Mouse (Mus musculus) ES-E14 (cell line): Measurements from ENCODE around the gene Tspan32. TPM values are rescaled to one million over a fixed set of nuclear protein-coding genes. Genes with fewer than 3 reads are reported as not detected.

Source experiments
- DNase-seq: peaks from one replicate; pipeline ENCODE4 v3.0.0-alpha.2; 2013; ENCODE audit warnings: low read depth, low spot score
- H3K27ac ChIP-seq: 2 replicates; pipeline ENCODE4 v1.5.1; 2012; ENCODE audit warnings: low read depth, mild to moderate bottlenecking, low read length, moderate library complexity, mixed read lengths; ENCODE audit not compliant: poor library complexity, insufficient read depth, severe bottlenecking
- H3K36me3 ChIP-seq: 2 replicates; pipeline ENCODE4 v1.6.1; 2012; ENCODE audit warnings: mild to moderate bottlenecking, low read length, moderate library complexity, mixed read lengths; ENCODE audit not compliant: control insufficient read depth, poor library complexity, insufficient read depth, severe bottlenecking
- H3K4me1 ChIP-seq, 2 experiments: fragments of 150-350 bp in 1 of 2; sonication (generic) in 1 of 2; 2 replicates each; pipeline ENCODE4 v1.6.1; 2012; ENCODE audit warnings: low read length in 2 of 2, mild to moderate bottlenecking in 1 of 2, mixed read lengths in 1 of 2; ENCODE audit not compliant: control insufficient read depth in 2 of 2, insufficient read depth in 2 of 2, poor library complexity in 1 of 2
- H3K4me3 ChIP-seq, 2 experiments: fragments of 150-350 bp in 1 of 2; sonication (generic) in 1 of 2; 2 replicates each; pipeline ENCODE4 v1.5.1; 2012; ENCODE audit warnings: low read length in 2 of 2, low read depth in 1 of 2, mild to moderate bottlenecking in 1 of 2, mixed read lengths in 1 of 2; ENCODE audit not compliant: insufficient read depth in 1 of 2, poor library complexity in 1 of 2, severe bottlenecking in 1 of 2
- H3K9ac ChIP-seq: 2 replicates; pipeline ENCODE4 v1.6.1; 2012; ENCODE audit warnings: low read depth, mild to moderate bottlenecking, low read length, mixed read lengths; ENCODE audit not compliant: poor library complexity, insufficient read depth, severe bottlenecking
- H3K9me3 ChIP-seq: fragments of 150-350 bp; sonication (generic); 2 replicates; pipeline ENCODE4 v1.6.1; 2012; ENCODE audit warnings: low read depth, mild to moderate bottlenecking, low read length; ENCODE audit not compliant: control insufficient read depth, insufficient read depth
- CHD2 ChIP-seq: IDR thresholded peaks from 2 replicates; pipeline ENCODE4 v1.6.1; 2014; ENCODE audit warnings: mild to moderate bottlenecking, low read depth, low read length, inconsistent platforms
- HCFC1 ChIP-seq: IDR thresholded peaks from 2 replicates; pipeline ENCODE4 v1.6.1; 2012; ENCODE audit warnings: low read length, inconsistent platforms, borderline replicate concordance; ENCODE audit not compliant: insufficient read depth
- MAFK ChIP-seq: IDR thresholded peaks from 2 replicates; pipeline ENCODE4 v1.6.1; 2014; ENCODE audit warnings: mild to moderate bottlenecking, low read depth, low read length, inconsistent platforms; ENCODE audit not compliant: insufficient read depth
- ZC3H11A ChIP-seq: IDR thresholded peaks from 2 replicates; pipeline ENCODE4 v1.6.1; 2012; ENCODE audit warnings: low read depth, mild to moderate bottlenecking, inconsistent platforms, low read length, borderline replicate concordance
- ZNF384 ChIP-seq: IDR thresholded peaks from 2 replicates; pipeline ENCODE4 v1.6.1; 2012; ENCODE audit warnings: low read depth, low read length, inconsistent platforms
- in situ Hi-C, 2 experiments: fragments of 600-800 bp; cut with MboI; formaldehyde crosslinking; loops; one replicate each; pipeline ENCODE4 v1.15.1; 2025; ENCODE audit warnings: low sequenced_read_pairs in 2 of 2, inconsistent platforms in 1 of 2; ENCODE audit not compliant: unreplicated experiment in 2 of 2
- total RNA-seq: library from RNA; depleted of rRNA; stranded (reverse); fragments of 300-350 nt; gene quantifications from 2 replicates; pipeline ENCODE4 v1.2.3, GENCODE M21; 2012

The Tspan32 gene
- total RNA-seq, 1 experiment: 4.3 TPM

DNA sequence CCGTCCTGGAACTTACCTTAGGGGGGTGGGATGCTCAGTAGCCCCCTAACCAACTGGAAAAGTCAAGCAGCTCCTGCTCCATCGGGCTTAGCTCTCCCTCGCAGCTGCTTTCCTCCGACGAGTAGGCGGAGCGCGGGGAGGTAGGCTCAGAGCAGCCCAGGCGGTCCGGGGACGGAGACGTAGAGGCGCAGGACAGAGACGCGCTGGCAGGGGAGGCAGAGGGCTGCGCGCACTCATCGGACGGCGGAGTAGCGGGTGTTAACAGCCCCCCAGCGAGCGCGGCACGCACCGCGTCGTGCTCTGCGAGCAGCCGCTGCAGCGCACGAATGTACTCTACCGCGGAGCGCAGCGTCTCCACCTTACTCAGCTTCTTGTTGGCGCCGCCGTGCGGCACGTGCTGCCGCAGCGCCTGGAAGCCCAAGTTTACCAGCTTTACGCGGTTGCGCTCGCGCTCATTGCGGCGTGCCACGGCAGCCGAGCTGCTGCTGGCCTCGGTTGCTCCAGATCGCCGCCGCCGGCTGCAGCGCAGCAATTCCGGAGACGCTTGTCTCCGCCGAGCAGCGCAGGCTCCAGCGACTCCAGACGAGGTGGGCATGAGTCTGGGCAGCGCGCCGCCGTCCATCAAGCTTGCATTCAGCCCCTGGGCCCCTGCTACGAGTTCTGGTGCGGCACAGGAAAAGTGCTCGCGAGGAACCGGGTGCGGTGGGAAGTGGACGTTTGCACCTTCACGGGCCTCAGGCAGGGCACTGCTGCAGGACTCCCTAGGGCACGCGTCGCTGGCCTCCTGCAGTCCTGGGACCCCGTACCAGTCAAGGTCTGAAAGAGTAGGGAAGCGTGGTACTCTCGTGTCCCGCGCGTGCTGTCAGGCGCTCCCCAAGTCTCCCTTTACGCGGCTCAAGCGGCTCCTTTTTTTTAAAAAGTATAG lies 36.7 kb upstream of the Tspan32 start:
- Histone ChIP-seq H3K4me1 (peaks cover 0 to 3% of the 10 kb centered on the region in 2 experiments; a peak in 1 of 4 replicates), H3K27ac (no peak overlapping the region), H3K9me3 (no peaks in the 10 kb centered on the region), H3K4me3 (peak overlapping the region; percentile 61 to 65), H3K9ac (peak overlapping the region; percentile 28), H3K36me3 (no peaks in the 10 kb centered on the region)
- TF ChIP-seq MAFK: no peak
- TF ChIP-seq HCFC1: no peak
- no peak for TF ChIP-seq CHD2
- TF ChIP-seq ZNF384: no peak
- no peak for TF ChIP-seq ZC3H11A
- in situ Hi-C loops: no loop called here
- peak; percentile 41 for DNase-seq

DNA sequence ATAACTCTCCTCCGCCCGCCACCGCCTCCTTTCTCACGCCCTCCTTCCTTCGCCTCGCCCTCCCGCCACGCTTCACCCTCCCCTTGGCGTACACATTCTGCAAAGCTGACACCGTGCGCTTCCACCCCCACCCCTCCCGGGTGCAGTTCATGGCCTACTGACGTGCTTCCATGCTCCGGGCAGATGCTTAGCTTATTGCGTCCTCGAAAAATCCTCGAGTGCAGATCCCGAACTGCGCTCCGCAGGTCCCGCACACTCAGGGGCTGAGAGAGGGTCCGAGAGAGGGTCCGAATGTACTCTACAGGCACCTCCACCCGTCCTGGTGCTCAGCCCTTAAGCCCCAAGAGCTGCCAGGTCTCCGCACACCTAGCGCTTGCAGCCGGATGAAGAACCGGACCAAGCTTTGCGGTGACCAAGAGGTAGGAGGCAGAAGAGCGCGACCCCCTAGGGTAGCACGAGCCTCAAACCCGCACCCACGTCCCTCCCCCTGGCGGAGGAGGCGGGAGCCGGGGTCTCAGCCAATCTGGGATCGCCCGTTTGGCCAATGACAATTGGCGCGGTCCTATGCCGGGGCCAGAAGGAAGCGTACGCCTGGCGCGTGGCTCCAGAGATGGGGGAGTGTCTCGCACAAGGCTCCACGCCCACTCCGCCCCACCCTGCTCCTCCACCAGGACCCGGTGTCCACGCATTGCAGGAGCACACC lies 35.9 kb upstream of the Tspan32 start, which contains the start of gene Ascl2:
TSS of gene Ascl2 (minus strand) at position 456 of the 703 bp plus-strand sequence.
- Histone ChIP-seq H3K4me3 (peak within 1 kb of the TSS; percentile 61 to 65), H3K36me3 (no peaks in the 10 kb centered on the region), H3K9ac (peak within 1 kb of the TSS; percentile 28), H3K27ac (no peak within 1 kb of the TSS), H3K9me3 (no peaks in the 10 kb centered on the region), H3K4me1 (peaks cover 0 to 3% of the 10 kb centered on the region in 2 experiments; a peak in 1 of 4 replicates)
- in situ Hi-C loops: no loop called here
- peak; percentile 21; the same call in 1 of the 2 replicates for TF ChIP-seq MAFK
- TF ChIP-seq ZC3H11A: no peak
- TF ChIP-seq ZNF384: no peak
- no peak for TF ChIP-seq HCFC1
- no peak for TF ChIP-seq CHD2
- peak; percentile 58 for DNase-seq

DNA sequence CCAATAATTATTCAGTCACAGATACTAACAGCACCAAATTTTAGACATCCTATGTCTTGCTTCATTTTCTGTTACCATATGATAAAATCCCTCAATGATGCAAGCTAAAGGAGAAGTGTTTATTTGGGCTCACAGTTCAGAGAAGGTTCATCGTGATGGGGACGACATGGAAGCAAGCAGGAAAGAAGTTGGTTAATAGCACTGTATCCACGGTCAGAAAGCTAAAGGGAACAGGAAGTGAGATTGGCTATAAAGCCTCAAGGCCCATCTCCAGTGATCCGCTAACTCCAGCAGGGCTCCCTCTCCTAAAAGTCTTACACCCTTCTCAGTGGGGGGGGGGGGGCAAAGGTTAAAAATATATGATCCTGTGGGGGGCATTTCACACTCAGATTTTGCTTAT lies 22.9 kb upstream of the Tspan32 start:
- Histone ChIP-seq H3K27ac (no peak overlapping the region), H3K4me1 (no peaks in the 10 kb centered on the region), H3K9me3 (no peaks in the 10 kb centered on the region), H3K36me3 (no peaks in the 10 kb centered on the region), H3K4me3 (no peak overlapping the region), H3K9ac (no peak overlapping the region)
- no peak for DNase-seq
- no peak for TF ChIP-seq ZNF384
- TF ChIP-seq ZC3H11A: no peak
- TF ChIP-seq CHD2: no peak
- no peak for TF ChIP-seq HCFC1
- no peak for TF ChIP-seq MAFK
- in situ Hi-C loops: no loop called here

DNA sequence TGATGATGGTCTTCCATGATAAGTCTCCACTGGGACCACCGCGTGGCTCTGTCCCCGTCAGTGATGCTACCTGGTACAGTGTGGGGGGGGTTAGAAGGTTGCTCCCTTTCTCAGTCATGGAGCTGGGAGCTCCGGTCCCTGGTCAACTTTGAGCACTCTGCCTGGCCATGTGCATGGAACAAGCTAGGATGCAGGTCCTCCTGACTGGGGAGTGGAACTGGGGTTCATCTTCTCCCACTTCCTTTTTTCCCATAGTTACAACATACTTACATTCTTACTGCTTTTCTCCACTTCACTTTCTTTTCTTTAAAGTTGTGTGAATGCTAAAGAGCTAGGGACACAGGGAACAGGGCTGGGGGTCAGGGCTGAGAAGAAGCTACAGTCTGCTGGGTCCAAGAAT lies 19.7 kb upstream of the Tspan32 start:
- Histone ChIP-seq H3K4me3 (no peak overlapping the region), H3K9me3 (no peaks in the 10 kb centered on the region), H3K4me1 (peaks cover 0 to 2% of the 10 kb centered on the region in 2 experiments; a peak in 2 of 4 replicates), H3K36me3 (no peaks in the 10 kb centered on the region), H3K27ac (no peak overlapping the region), H3K9ac (no peak overlapping the region)
- no peak for TF ChIP-seq CHD2
- no peak for DNase-seq
- in situ Hi-C loops: no loop called here
